22 mouse cellular contexts compared by ENCODE assay signal in the genomic region with DNA sequence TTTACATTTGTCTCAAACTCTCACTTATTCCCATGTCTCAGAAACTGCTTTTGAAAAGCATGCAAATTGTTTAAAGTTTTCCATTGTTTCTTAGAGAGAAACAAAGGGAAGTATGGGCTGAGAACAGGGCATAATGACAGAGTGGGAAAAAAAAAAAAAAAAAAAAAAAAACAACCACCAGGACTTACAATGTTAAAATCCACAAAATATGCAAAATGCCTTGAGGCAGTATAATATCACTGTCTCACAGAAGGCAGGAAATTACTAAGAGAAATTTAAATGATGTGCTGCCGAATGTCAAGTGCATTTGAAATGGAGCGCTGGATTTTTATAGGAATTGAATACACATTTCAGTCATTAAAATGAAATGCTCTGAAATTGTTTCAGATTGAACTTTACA. TPM values are rescaled to one million over a fixed set of nuclear protein-coding genes. Genes with fewer than 3 reads are reported as not detected.
DNase-seq lines count a peak whose midpoint lies in the region; ATAC-seq and TF ChIP-seq lines count a peak whose summit lies in the region.
"Had no signal": no experiment of that assay in that cellular context is flagged by ENCODE, and none has a peak within 500 bp of the region (broad histone marks: within the 10 kb centered on the region; RNA-seq: fewer than 3 reads in every experiment).

No protein-coding gene starts in this region.

- no peaks in the 10 kb centered on the region for H3K4me1 ChIP-seq in forebrain, postnatal 0 days (ENCODE audit: insufficient read depth)
- no peaks in the 10 kb centered on the region for H3K4me1 ChIP-seq in forebrain, embryonic 13.5 days
- H3K4me1 ChIP-seq in midbrain, embryonic 15.5 days = no peaks in the 10 kb centered on the region
- no peaks in the 10 kb centered on the region for H3K4me1 ChIP-seq in midbrain, embryonic 11.5 days (ENCODE audit: control insufficient read depth, insufficient read depth, low read length)
- H3K4me1 ChIP-seq: embryonic facial prominence, embryonic 10.5 days; embryonic facial prominence, embryonic 12.5 days had no signal

- H3K4me3 ChIP-seq in forebrain, postnatal 0 days (ENCODE audit: low read depth, low read length) = no peak overlapping the region
- no peak overlapping the region for H3K4me3 ChIP-seq in forebrain, embryonic 13.5 days
- H3K4me3 ChIP-seq in midbrain, embryonic 15.5 days = no peak overlapping the region
- no peak overlapping the region for H3K4me3 ChIP-seq in midbrain, embryonic 11.5 days (ENCODE audit: low read depth, low read length)
- H3K4me3 ChIP-seq: embryonic facial prominence, embryonic 10.5 days; embryonic facial prominence, embryonic 12.5 days had no signal

- no peaks in the 10 kb centered on the region for H3K36me3 ChIP-seq in forebrain, postnatal 0 days (ENCODE audit: insufficient read depth)
- H3K36me3 ChIP-seq in forebrain, embryonic 13.5 days (ENCODE audit: poor library complexity, severe bottlenecking) = no peaks in the 10 kb centered on the region
- H3K36me3 ChIP-seq in midbrain, embryonic 15.5 days (replicated peaks) = no peaks in the 10 kb centered on the region
- no peaks in the 10 kb centered on the region for H3K36me3 ChIP-seq in midbrain, embryonic 11.5 days (ENCODE audit: control insufficient read depth, insufficient read depth, low read length)
- H3K36me3 ChIP-seq: embryonic facial prominence, embryonic 10.5 days; embryonic facial prominence, embryonic 12.5 days had no signal

- no peaks in the 10 kb centered on the region for H3K9me3 ChIP-seq in forebrain, postnatal 0 days (ENCODE audit: low read length)
- no peaks in the 10 kb centered on the region for H3K9me3 ChIP-seq in forebrain, embryonic 13.5 days (replicated peaks)
- no peaks in the 10 kb centered on the region for H3K9me3 ChIP-seq in midbrain, embryonic 15.5 days
- H3K9me3 ChIP-seq in midbrain, embryonic 11.5 days (ENCODE audit: control insufficient read depth, low read length) = no peaks in the 10 kb centered on the region
- H3K9me3 ChIP-seq: embryonic facial prominence, embryonic 10.5 days; embryonic facial prominence, embryonic 12.5 days had no signal

- no peak for TF ChIP-seq POLR2A in brain, embryonic 14.5 days (IDR thresholded peaks at IDR 0.05; ENCODE audit: borderline replicate concordance, extremely low read depth, insufficient read depth, insufficient read length, poor library complexity, severe bottlenecking)

- WGBS in forebrain, postnatal 0 days = 54% methylated on average over 2 of the region's 2 CpGs
- 89% methylated on average over 2 of the region's 2 CpGs for WGBS in forebrain, embryonic 13.5 days
- 71% methylated on average over 2 of the region's 2 CpGs for WGBS in midbrain, embryonic 15.5 days
- 93% methylated on average over 2 of the region's 2 CpGs for WGBS in midbrain, embryonic 11.5 days

- no peak overlapping the region for H3K27ac ChIP-seq in forebrain, postnatal 0 days (ENCODE audit: low read depth, low read length)
- no peak overlapping the region for H3K27ac ChIP-seq in forebrain, embryonic 13.5 days
- no peak overlapping the region for H3K27ac ChIP-seq in midbrain, embryonic 15.5 days
- H3K27ac ChIP-seq in midbrain, embryonic 11.5 days (ENCODE audit: low read depth, low read length) = no peak overlapping the region
- H3K27ac ChIP-seq: embryonic facial prominence, embryonic 10.5 days; embryonic facial prominence, embryonic 12.5 days had no signal

- no peak overlapping the region for H3K4me2 ChIP-seq in forebrain, postnatal 0 days (ENCODE audit: low read depth)
- no peak overlapping the region for H3K4me2 ChIP-seq in forebrain, embryonic 13.5 days
- H3K4me2 ChIP-seq in midbrain, embryonic 15.5 days = no peak overlapping the region
- H3K4me2 ChIP-seq in midbrain, embryonic 11.5 days = no peak overlapping the region
- H3K4me2 ChIP-seq: embryonic facial prominence, embryonic 12.5 days had no signal

- no peak for TF ChIP-seq CTCF in forebrain, postnatal 0 days (IDR thresholded peaks at IDR 0.05; ENCODE audit: low read depth)
- TF ChIP-seq CTCF in brain, embryonic 14.5 days (IDR thresholded peaks at IDR 0.05; ENCODE audit: borderline replicate concordance, extremely low read depth, insufficient read depth, insufficient read length) = no peak

- H3K27me3 ChIP-seq in forebrain, postnatal 0 days (ENCODE audit: insufficient read depth, low read length) = no peaks in the 10 kb centered on the region
- H3K27me3 ChIP-seq in forebrain, embryonic 13.5 days = no peaks in the 10 kb centered on the region
- no peaks in the 10 kb centered on the region for H3K27me3 ChIP-seq in midbrain, embryonic 15.5 days (replicated peaks)
- H3K27me3 ChIP-seq in midbrain, embryonic 11.5 days (ENCODE audit: control insufficient read depth, insufficient read depth, low read length) = no peaks in the 10 kb centered on the region
- H3K27me3 ChIP-seq: embryonic facial prominence, embryonic 12.5 days had no signal

- H3K9ac ChIP-seq in forebrain, postnatal 0 days = no peak overlapping the region
- no peak overlapping the region for H3K9ac ChIP-seq in forebrain, embryonic 13.5 days
- H3K9ac ChIP-seq in midbrain, embryonic 15.5 days = no peak overlapping the region
- H3K9ac ChIP-seq in midbrain, embryonic 11.5 days (ENCODE audit: low read length) = no peak overlapping the region
- H3K9ac ChIP-seq: embryonic facial prominence, embryonic 12.5 days had no signal

- peak; percentile 40; the same call in 1 of the 2 replicates for ATAC-seq in forebrain, postnatal 0 days
- no peak for ATAC-seq in forebrain, embryonic 13.5 days
- ATAC-seq in midbrain, embryonic 15.5 days (replicated peaks) = peak; percentile 54; the same call in 1 of the 2 replicates
- ATAC-seq in midbrain, embryonic 11.5 days (ENCODE audit: low FRiP score) = no peak
- ATAC-seq: forebrain, embryonic 14.5 days had no signal

- no peak for DNase-seq in forebrain, postnatal 0 days
- DNase-seq in midbrain, embryonic 11.5 days (ENCODE audit: low spot score, missing footprints) = no peak
- DNase-seq in brain, embryonic 14.5 days (ENCODE audit: low read depth) = peak; percentile 46
- DNase-seq in right cerebral cortex, adult 18-20 months = no peak
- DNase-seq: adrenal gland, adult 2 months; adrenal gland, postnatal 10 days; adrenal gland, postnatal 25 days; cerebellum, adult 11-12 months; cerebellum, adult 2 months; cerebellum, adult 9-10 months; cerebellum, postnatal 10 days; cerebellum, postnatal 25 days had no signal

RNA-seq across cellular contexts. Expression of a gene that starts 26.3 kb away (rescaled TPM):
- total RNA-seq in forebrain, postnatal 0 days (2014; rRNA removed) = 0.08 TPM in 1 of 2 replicates, not detected in the other
- not detected in 2 replicates for polyA plus RNA-seq in forebrain, postnatal 0 days (2015; fragmentation: Nextera tagmentation; extraction: Ambion mirVana)
- not detected in 2 replicates for polyA plus RNA-seq in forebrain, embryonic 13.5 days (2015; fragmentation: Nextera tagmentation; extraction: Ambion mirVana)
- polyA plus RNA-seq in midbrain, embryonic 15.5 days (2015; fragmentation: Nextera tagmentation; extraction: Ambion mirVana) = 0.08 TPM in 1 of 2 replicates, not detected in the other
- polyA plus RNA-seq in midbrain, embryonic 11.5 days (2014; fragmentation: Nextera tagmentation; extraction: Ambion mirVana) = 0.04 TPM in 1 of 2 replicates, not detected in the other
- polyA plus RNA-seq in brain, embryonic 14.5 days (2012; rRNA removed) = not detected in 2 replicates
- total RNA-seq: adrenal gland, adult 2 months; adrenal gland, postnatal 25 days; adrenal gland, postnatal 4 days; MEL had no signal
- polyA plus RNA-seq: adrenal gland, adult 2 months; C2C12; cerebellum, adult 2 months; cortical plate, adult 2 months; embryonic facial prominence, embryonic 10.5 days; embryonic facial prominence, embryonic 12.5 days; embryonic facial prominence, embryonic 14.5 days; forebrain, embryonic 14.5 days had no signal

Comparison
In these comparisons a context has a peak if more than half of its experiments do, and no peak if none do; other contexts are left out.
1. ATAC-seq: peak in forebrain, postnatal 0 days (single experiment) and midbrain, embryonic 15.5 days (single experiment); none in forebrain, embryonic 13.5 days (single experiment) and midbrain, embryonic 11.5 days (single experiment).